Mouse (Mus musculus) liver, postnatal 0 days (tissue): Measurements from ENCODE around the gene Specc1l. TPM values are rescaled to one million over a fixed set of nuclear protein-coding genes. Genes with fewer than 3 reads are reported as not detected.
"Not testable (repeated sequence)": the region's sequence is repeated elsewhere in the genome, so short reads cannot be mapped to it uniquely, and the experiment has no call there.

ENCODE experiments used
- ATAC-seq: fragments of 200-750 bp; cut with Nextera tagmentation; 2 replicates; pipeline ENCODE4 v1.8.0; 2017; ENCODE audit warnings: mild to moderate bottlenecking, moderate library complexity
- DNase-seq: peaks from one replicate; pipeline ENCODE4 v3.0.0-alpha.2; 2016
- H3K27ac ChIP-seq: fragments of 300-500 bp; sonication (generic); 2 replicates; pipeline ENCODE4 v1.5.1; 2014; ENCODE audit warnings: antibody characterized with exemption, moderate library complexity, mild to moderate bottlenecking, low read depth
- H3K27me3 ChIP-seq: fragments of 300-500 bp; sonication (generic); 2 replicates; pipeline ENCODE4 v1.6.1; 2014; ENCODE audit warnings: low read length, control low read depth, mixed read lengths; ENCODE audit not compliant: insufficient read depth
- H3K36me3 ChIP-seq: fragments of 300-500 bp; sonication (generic); replicated peaks from 2 replicates; pipeline ENCODE4 v1.6.1; 2014; ENCODE audit warnings: mild to moderate bottlenecking, control low read depth, low read length, moderate library complexity, mixed read lengths; ENCODE audit not compliant: insufficient read depth
- H3K4me1 ChIP-seq: fragments of 300-500 bp; sonication (generic); 2 replicates; pipeline ENCODE4 v1.6.1; 2014; ENCODE audit warnings: antibody characterized with exemption, mild to moderate bottlenecking, control low read depth; ENCODE audit not compliant: insufficient read depth
- H3K4me2 ChIP-seq: fragments of 300-500 bp; sonication (generic); 2 replicates; pipeline ENCODE4 v1.6.1; 2014; ENCODE audit warnings: low read depth, mild to moderate bottlenecking, low read length, moderate library complexity, mixed read lengths
- H3K4me3 ChIP-seq: fragments of 300-500 bp; sonication (generic); 2 replicates; pipeline ENCODE4 v1.5.1; 2014; ENCODE audit warnings: low read depth, low read length
- H3K9ac ChIP-seq: fragments of 300-500 bp; sonication (generic); replicated peaks from 2 replicates; pipeline ENCODE4 v1.6.1; 2014; ENCODE audit warnings: mild to moderate bottlenecking, moderate library complexity
- H3K9me3 ChIP-seq: fragments of 300-500 bp; sonication (generic); 2 replicates; pipeline ENCODE4 v1.6.1; 2016; ENCODE audit warnings: mild to moderate bottlenecking, control low read depth, low read length, mixed read lengths
- CTCF ChIP-seq: sonication (generic); IDR thresholded peaks from 2 replicates; pipeline ENCODE4 v1.5.1; 2016; ENCODE audit warnings: antibody characterized with exemption, low read depth
- EP300 ChIP-seq: IDR thresholded peaks from 2 replicates; pipeline ENCODE4 v1.6.1; 2016; ENCODE audit warnings: antibody characterized with exemption, low read depth, mild to moderate bottlenecking
- WGBS: fragments of 180-500 bp; shearing (Covaris S2); extraction: QIAGEN DNeasy Blood & Tissue Kit; methylation state at CpG from one replicate; pipeline ENCODE4 v1.1.7; 2014; ENCODE audit not compliant: insufficient replicate concordance; 5-methylcytosine and 5-hydroxymethylcytosine counted together
- polyA plus RNA-seq: library from polyadenylated mRNA; unstranded; fragments of >200 nt; fragmentation: Nextera tagmentation; extraction: Ambion mirVana; gene quantifications from 2 replicates; pipeline ENCODE4 v1.2.1, GENCODE M21; 2015

Gene Specc1l
- polyA plus RNA-seq, 1 experiment from 2014 or later: 4.0 TPM

- H3K4me2 ChIP-seq: no peak overlapping the region
- H3K9me3 ChIP-seq: no peaks in the 10 kb centered on the region
- H3K4me1 ChIP-seq: peaks cover 4% of the 10 kb centered on the region; the same call in 1 of the 2 replicates
- DNase-seq (no peak), ATAC-seq (no peak)
- no peak overlapping the region for H3K4me3 ChIP-seq
- no peak overlapping the region for H3K27ac ChIP-seq
- H3K9ac ChIP-seq: no peak overlapping the region
- no peaks in the 10 kb centered on the region for H3K36me3 ChIP-seq
- no peaks in the 10 kb centered on the region for H3K27me3 ChIP-seq
- WGBS: 92% methylated on average over 12 of the region's 12 CpGs
- TF ChIP-seq CTCF (no peak), EP300 (no peak)
Measured at GRCm38 (mm10) chr10:75352541-75352940, 140.7 kb downstream of the Specc1l start.

- H3K9ac ChIP-seq, H3K4me3 ChIP-seq, DNase-seq, H3K36me3 ChIP-seq, H3K27me3 ChIP-seq, H3K4me2 ChIP-seq, H3K27ac ChIP-seq, H3K9me3 ChIP-seq, H3K4me1 ChIP-seq: not testable (repeated sequence)
- WGBS: 62% methylated on average over 7 of the region's 9 CpGs
- peak; percentile 68 for ATAC-seq
Measured at GRCm38 (mm10) chr10:75353838-75354241, 142.0 kb downstream of the Specc1l start.

GRCm38 (mm10) chr10:75355341-75355740 is 143.5 kb downstream of the Specc1l start:
- no peak overlapping the region for H3K9ac ChIP-seq
- no peaks in the 10 kb centered on the region for H3K9me3 ChIP-seq
- ATAC-seq (peak; percentile 44; the same call in 1 of the 2 replicates), DNase-seq (peak; percentile 39)
- H3K4me2 ChIP-seq: no peak overlapping the region
- H3K27me3 ChIP-seq: no peaks in the 10 kb centered on the region
- H3K27ac ChIP-seq: no peak overlapping the region
- TF ChIP-seq EP300 (no peak), CTCF (no peak)
- peaks cover 4% of the 10 kb centered on the region; the same call in 1 of the 2 replicates for H3K4me1 ChIP-seq
- H3K36me3 ChIP-seq: no peaks in the 10 kb centered on the region
- WGBS: 49% methylated on average over 4 of the region's 4 CpGs
- H3K4me3 ChIP-seq: no peak overlapping the region

Other genes starting within 250 kb of the Specc1l start
- 3.4 and 3.7 TPM in 2 replicates for gene Gnaz, start 244.9 kb upstream of the Specc1l start, polyA plus RNA-seq
- 0.20 TPM in 1 of 2 replicates, not detected in the other for gene Rsph14, start 179.5 kb upstream of the Specc1l start, polyA plus RNA-seq
- gene Rab36, start 175.0 kb upstream of the Specc1l start, polyA plus RNA-seq: 1.7 TPM in 2 replicates
- 3.4 and 3.6 TPM in 2 replicates for gene Bcr, start 151.5 kb upstream of the Specc1l start, polyA plus RNA-seq
- 1.8 and 1.9 TPM in 2 replicates for gene Adora2a, start 104.8 kb downstream of the Specc1l start, polyA plus RNA-seq
- 84.2 and 103 TPM in 2 replicates for gene Upb1, start 189.0 kb downstream of the Specc1l start, polyA plus RNA-seq